Mouse (Mus musculus) fibroblast of lung, adult 2 months (primary cell): ENCODE results near the gene Crocc.
A peak's percentile ranks its signal among the peaks of the same experiment; 100 is the strongest.

Experiments
- DNase-seq: peaks from one replicate; pipeline ENCODE4 v3.0.0-alpha.2; 2011; ENCODE audit warnings: low read depth

The Crocc gene

DNA sequence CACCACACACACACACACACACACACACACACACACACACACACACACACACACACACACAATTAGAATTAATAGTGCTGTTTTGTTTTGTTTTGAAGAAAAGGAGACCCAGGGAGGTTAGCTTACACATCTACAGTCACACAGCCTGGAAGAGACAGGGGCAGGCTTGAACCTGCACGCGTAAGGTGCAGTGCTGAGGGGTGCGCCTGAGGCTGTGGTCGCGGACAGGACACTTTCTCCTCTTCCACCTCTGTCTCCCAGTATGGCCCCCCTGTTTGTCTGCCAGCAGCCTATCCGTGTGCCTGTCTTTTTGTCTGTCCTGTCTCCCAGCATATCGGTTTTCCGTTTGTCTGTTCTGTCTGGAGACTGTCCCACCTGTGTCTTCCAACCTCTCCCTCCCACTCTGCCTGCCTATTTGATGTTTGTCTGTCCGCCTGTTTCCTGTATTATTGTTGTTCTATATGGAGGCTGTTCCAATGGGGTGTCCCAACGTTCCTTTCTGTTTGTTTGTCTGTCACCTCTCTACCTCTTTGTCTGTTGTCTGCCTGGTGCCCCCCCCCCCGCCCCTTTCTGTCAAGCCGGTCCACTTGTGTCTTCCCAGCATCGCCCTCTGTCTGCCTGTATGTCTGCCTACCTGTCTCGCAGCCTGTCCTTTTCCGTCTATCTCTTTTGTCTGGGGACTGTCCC, 74.2 kb downstream of the Crocc start:
- no peak for DNase-seq

DNA sequence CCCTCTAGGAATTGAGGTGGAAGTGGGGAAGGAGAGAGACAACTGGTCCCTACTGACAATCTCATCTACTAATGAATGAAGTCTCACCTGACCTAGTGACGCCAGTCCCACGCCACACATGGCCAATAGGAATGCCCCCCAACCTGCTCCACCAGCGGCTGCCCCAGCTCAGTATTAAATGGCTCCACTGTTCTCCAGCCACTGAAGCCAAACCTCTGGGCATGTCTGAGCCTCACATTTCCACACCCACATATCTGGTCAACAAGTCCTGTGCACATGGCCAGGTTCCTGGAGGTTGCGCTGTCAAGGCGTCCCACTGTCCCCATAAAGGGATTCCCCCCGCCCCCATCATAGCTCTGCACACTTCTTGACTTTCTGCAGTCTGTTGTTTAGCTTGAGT, 75.8 kb downstream of the Crocc start:
- DNase-seq, result no peak

DNA sequence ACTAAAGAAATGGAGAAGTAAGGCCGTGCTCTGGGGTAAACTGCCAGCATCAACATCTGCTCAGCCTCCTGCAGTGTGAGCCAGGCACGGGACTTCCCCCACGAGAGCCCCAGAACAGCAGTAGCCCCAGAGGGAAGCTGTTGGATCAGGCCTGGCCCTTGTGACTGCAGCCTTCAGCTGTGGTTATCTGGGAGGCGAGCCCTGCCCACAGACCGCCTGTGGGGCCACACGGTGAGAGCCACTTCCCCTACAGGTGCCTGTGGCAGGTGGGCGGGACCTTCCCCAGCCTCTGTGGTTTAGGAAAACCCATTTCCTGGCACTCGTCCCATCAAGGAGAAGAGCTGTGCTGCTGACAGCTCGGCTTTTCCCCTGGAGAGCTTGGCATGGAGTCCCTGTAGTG, 76.9 kb downstream of the Crocc start:
- DNase-seq, result peak; percentile 76

DNA sequence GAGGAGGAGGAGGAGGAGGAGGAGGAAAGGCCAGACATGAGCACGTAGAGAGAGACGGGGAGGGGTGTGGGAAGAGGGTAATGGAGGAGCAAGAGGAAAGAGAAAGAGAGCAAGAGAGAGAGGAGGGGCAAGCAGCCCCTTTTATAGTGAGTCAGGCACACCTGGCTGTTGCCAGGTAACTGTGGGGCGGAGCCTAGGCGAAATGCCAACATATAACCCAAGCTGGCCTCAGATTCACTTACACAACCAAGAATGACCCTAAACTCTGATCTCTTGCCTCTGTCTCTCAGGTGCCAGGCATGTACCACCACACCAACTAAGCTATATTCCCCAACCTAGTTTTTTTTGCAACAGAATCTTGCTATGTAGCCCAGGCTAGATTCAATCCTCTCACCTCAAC, 77.5 kb downstream of the Crocc start:
- no peak for DNase-seq

DNA sequence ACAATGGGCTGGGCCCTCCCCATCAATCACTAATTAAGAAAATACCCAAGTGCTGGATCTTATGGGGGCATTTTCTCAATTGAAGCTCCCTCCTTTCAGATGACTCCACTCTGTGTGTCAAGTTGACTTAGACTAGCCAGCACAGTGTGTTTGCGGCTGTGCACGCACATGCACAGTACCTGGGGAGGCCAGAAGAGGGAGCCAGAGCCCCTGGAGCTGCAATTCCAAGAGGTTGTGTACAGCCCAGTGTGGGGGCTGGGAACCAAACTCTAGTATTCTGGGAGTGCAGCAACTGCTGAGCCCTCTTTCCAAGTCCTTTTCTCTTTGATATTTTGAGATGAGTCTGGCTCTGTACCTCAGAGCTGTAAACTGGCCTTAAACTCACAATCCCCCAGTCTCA, 78.7 kb downstream of the Crocc start:
- no peak for DNase-seq

DNA sequence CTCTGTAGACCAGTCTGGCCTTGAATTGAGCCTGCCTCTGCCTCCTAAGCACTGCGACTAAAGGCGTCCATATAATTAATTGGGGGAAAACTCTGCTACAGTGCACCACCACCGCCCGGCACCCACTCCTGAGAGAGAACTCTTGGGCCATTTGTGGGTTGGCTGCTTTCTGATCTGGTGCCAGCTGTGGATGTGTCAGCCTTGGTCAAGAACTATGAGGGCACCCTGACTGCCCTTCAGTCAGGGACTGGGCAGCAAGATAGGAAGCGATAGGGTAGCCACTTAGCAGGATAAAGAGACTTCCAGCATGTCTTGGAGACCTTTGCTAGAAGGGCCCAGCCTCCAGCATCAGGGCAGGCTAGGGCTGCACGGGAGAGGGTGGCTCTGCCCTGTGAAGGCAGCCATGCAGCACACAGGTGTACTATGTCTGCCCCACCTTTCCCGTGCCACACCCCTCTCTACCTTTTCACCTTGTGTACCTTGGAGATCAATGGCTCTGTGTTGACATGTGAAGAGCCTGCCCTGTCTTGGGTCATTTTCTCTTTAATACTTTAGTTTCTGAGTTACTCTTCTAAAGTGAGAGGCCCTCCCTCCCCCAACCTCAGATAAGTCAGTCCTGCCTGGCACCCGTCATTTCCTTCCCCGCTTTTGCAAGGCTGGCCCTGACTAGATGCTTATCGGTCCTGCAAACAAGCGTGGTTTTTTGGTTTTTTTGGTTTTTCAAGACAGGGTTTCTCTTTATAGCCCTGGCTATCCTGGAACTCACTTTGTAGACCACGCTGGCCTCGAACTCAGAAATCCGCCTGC, 82.3 kb downstream of the Crocc start:
- DNase-seq, result no peak

DNA sequence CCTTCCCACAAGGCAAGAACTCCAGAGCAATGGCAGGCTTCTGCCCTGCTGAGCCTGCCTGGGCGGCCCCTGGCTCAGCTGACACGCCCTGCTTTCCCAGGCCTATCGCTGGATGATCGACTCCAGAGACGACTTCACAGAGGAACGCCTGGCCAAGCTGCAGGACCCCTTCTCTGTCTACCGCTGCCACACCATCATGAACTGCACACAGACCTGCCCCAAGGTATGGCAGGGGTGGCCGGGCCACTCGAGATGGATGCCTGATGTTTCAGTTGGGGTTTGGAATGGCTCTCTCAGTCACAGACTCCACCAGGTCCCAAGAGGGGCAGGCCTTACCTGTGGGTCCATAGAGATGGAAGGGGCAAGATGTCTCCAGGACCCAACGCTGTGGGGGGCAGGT, 83.1 kb downstream of the Crocc start:
- DNase-seq, result no peak

DNA sequence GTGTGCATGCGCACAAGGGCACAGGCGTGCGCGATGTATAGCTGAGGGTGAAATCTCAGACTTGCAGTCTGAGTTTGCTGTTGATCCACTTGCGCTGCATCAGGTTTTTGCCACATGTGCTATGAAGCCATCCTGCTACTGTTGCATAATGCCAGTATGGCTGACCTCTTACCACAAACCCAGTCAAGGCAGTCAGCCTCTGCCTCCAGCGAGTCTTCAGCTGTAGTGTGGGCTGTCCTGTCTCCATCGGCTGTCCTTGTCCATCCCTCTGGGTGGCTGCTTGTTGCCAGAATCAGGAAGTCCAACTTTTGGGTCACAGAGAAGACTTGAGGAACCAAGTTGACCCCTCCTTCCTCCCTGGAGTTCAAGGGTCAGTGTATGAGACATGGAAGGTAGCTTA, 85.0 kb downstream of the Crocc start:
- no peak for DNase-seq

DNA sequence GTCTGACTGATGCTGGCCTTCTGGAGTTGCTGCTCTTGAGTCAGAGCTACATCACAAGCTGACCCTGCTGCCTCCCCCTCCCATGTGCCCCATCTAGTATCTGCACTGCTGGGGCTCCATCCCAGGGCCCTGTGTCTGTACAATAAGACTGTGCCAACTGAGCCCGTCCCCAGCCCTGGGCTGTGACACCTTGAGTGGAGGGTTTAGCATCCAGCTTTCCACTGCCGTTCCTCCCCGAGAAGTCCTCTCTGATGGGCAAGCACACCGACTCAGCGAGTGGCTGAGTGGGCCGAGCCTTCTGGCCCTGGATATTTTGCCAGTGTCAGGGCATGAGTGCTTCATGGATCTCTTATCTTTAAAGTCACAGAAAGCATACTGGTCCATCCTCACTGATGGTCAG, 85.9 kb downstream of the Crocc start:
- DNase-seq, result no peak

DNA sequence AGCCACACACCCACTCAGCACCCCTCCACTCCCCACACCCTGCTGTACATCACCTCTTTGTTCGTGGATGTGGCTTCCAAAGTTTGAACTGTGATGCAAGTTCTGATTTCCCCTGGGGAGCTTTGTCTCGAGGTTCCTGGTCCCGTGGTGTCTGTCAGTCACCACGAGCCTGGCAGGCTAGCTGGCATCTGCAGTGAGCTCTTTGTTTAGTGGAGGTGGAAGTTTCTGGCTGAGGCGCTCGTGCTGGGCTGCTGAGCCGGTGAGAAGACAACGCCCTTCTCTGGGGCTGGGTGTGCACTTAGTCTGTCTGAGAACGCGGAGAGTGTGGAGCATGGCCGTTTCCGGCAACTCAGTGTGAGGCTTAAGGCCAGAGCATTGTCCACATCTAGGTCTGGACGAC, 88.7 kb downstream of the Crocc start:
- no peak for DNase-seq

DNA sequence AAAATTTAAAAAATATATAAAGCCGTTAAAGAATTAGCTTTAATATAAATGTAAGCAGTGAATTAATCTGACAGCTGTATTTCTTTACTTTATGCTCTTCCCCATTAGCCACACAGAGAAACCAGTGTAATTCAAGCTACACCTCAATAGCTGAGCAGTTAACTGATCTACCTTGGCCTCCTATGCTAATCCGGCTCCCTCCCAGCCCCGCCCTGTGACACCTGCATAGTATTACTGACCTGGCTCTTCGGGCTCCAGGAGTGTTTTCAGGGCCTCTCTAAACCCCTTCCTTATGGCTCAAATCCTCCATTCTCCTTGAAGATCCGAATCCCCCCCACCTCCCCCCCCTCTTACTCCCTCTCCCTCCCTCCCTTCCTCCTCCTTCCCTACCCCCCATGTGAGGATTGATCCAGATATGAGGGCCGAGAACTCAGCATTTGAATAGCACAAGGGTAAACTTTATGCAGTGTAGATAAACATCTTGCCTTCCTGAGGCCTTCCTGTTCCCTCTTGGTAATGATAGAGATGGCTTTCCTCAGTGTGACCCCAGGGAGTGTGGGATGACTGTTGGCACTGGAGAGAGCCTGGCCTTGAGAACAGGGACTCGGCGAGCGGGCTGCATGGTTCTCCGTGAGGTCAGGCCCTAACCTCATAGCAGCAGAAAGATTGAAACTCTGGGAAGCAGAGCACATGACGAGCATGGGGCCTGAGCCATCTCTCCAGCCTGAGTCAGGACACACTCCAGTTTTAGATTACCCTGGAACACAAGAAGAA, 92.8 kb downstream of the Crocc start:
- DNase-seq, result no peak
